Mouse (Mus musculus) liver, embryonic 11.5 days (tissue): ENCODE measurements around the gene 6030468B19Rik. TPM values are rescaled to one million over a fixed set of nuclear protein-coding genes. Genes with fewer than 3 reads are reported as not detected.

Source experiments
- ATAC-seq: fragments of 200-750 bp; cut with Nextera tagmentation; replicated peaks from 2 replicates; pipeline ENCODE4 v1.8.0; 2017; ENCODE audit warnings: moderate number of reproducible peaks, mild to moderate bottlenecking, moderate TSS enrichment, moderate library complexity; ENCODE audit not compliant: low FRiP score
- DNase-seq: peaks from one replicate; pipeline ENCODE4 v3.0.0-alpha.2; 2017; ENCODE audit warnings: low spot score
- H3K27ac ChIP-seq: fragments of 300-500 bp; sonication (generic); 2 replicates; pipeline ENCODE4 v1.5.1; 2014; ENCODE audit warnings: mild to moderate bottlenecking, low read depth, low read length, control low read depth
- H3K27me3 ChIP-seq: fragments of 300-500 bp; sonication (generic); replicated peaks from 2 replicates; pipeline ENCODE4 v1.6.1; 2014; ENCODE audit warnings: low read length, mixed read lengths; ENCODE audit not compliant: control insufficient read depth, insufficient read depth
- H3K36me3 ChIP-seq: fragments of 300-500 bp; sonication (generic); 2 replicates; pipeline ENCODE4 v1.6.1; 2014; ENCODE audit warnings: mild to moderate bottlenecking, low read length, moderate library complexity, mixed read lengths; ENCODE audit not compliant: control insufficient read depth, insufficient read depth
- H3K4me1 ChIP-seq: fragments of 300-500 bp; sonication (generic); replicated peaks from 2 replicates; pipeline ENCODE4 v1.6.1; 2014; ENCODE audit warnings: low read length, mixed read lengths; ENCODE audit not compliant: control insufficient read depth, insufficient read depth
- H3K4me2 ChIP-seq: fragments of 300-500 bp; sonication (generic); 2 replicates; pipeline ENCODE4 v1.6.1; 2014; ENCODE audit warnings: mild to moderate bottlenecking, control low read depth, moderate library complexity
- H3K4me3 ChIP-seq: fragments of 300-500 bp; sonication (generic); 2 replicates; pipeline ENCODE4 v1.5.1; 2014; ENCODE audit warnings: low read depth, low read length, control low read depth
- H3K9ac ChIP-seq: fragments of 300-500 bp; sonication (generic); 2 replicates; pipeline ENCODE4 v1.6.1; 2014; ENCODE audit warnings: low read depth, low read length, control low read depth
- H3K9me3 ChIP-seq: fragments of 300-500 bp; sonication (generic); 2 replicates; pipeline ENCODE4 v1.6.1; 2016; ENCODE audit warnings: low read length, inconsistent platforms, mixed read lengths; ENCODE audit not compliant: control insufficient read depth
- WGBS: fragments of 180-500 bp; shearing (Covaris S2); extraction: QIAGEN DNeasy Blood & Tissue Kit; methylation state at CpG from one replicate; pipeline ENCODE4 v1.1.7; 2014; 5-methylcytosine and 5-hydroxymethylcytosine counted together
- polyA plus RNA-seq: library from polyadenylated mRNA; unstranded; fragments of >200 nt; fragmentation: Nextera tagmentation; extraction: Ambion mirVana; gene quantifications from 2 replicates; pipeline ENCODE4 v1.2.1, GENCODE M21; 2014

Gene 6030468B19Rik
- polyA plus RNA-seq, 1 experiment from 2014 or later = 49.3 TPM

- H3K4me3 ChIP-seq = no peak overlapping the region
- H3K4me2 ChIP-seq = no peak overlapping the region; the same call in 1 of the 2 replicates
- H3K9me3 ChIP-seq = no peaks in the 10 kb centered on the region
- ATAC-seq (no peak), DNase-seq (no peak)
- H3K27ac ChIP-seq = no peak overlapping the region
- no peak overlapping the region for H3K9ac ChIP-seq
- H3K4me1 ChIP-seq = peaks cover 15% of the 10 kb centered on the region
- H3K36me3 ChIP-seq = peaks cover 40% of the 10 kb centered on the region
- no peaks in the 10 kb centered on the region for H3K27me3 ChIP-seq
- 86% methylated on average over 13 of the region's 13 CpGs for WGBS
Measured at GRCm38 (mm10) chr11:117775540-117775939, 21.9 kb upstream of the 6030468B19Rik start.

GRCm38 (mm10) chr11:117776085-117776792, 21.2 kb upstream of the 6030468B19Rik start:
- 93% methylated on average over 14 of the region's 14 CpGs for WGBS
- Histone ChIP-seq H3K4me1 (peaks cover 20% of the 10 kb centered on the region), H3K27ac (no peak overlapping the region), H3K9ac (no peak overlapping the region), H3K27me3 (no peaks in the 10 kb centered on the region), H3K4me3 (no peak overlapping the region), H3K9me3 (no peaks in the 10 kb centered on the region), H3K36me3 (peaks cover 40% of the 10 kb centered on the region), H3K4me2 (no peak overlapping the region)
- DNase-seq = no peak
- ATAC-seq = no peak

GRCm38 (mm10) chr11:117777111-117777510, 20.3 kb upstream of the 6030468B19Rik start:
- H3K4me1 ChIP-seq = peaks cover 27% of the 10 kb centered on the region
- peaks cover 39% of the 10 kb centered on the region for H3K36me3 ChIP-seq
- no peak overlapping the region for H3K27ac ChIP-seq

GRCm38 (mm10) chr11:117778031-117778430, 19.4 kb upstream of the 6030468B19Rik start:
- peaks cover 2% of the 10 kb centered on the region; the same call in 1 of the 2 replicates for H3K27me3 ChIP-seq
- no peaks in the 10 kb centered on the region for H3K9me3 ChIP-seq
- peaks cover 32% of the 10 kb centered on the region for H3K4me1 ChIP-seq
- peak overlapping the region; percentile 100 for H3K4me2 ChIP-seq
- ATAC-seq (no peak), DNase-seq (no peak)
- H3K36me3 ChIP-seq = peaks cover 35% of the 10 kb centered on the region
- no peak overlapping the region for H3K4me3 ChIP-seq
- peak overlapping the region; percentile 95; the same call in 1 of the 2 replicates for H3K9ac ChIP-seq
- H3K27ac ChIP-seq = no peak overlapping the region; the same call in 1 of the 2 replicates
- 91% methylated on average over 11 of the region's 11 CpGs for WGBS

More at GRCm38 (mm10) chr11:117777111-117777510, 20.3 kb upstream of the 6030468B19Rik start:
- 85% methylated on average over 5 of the region's 5 CpGs for WGBS
- DNase-seq = no peak
- Histone ChIP-seq H3K4me2 (no peak overlapping the region; the same call in 1 of the 2 replicates), H3K27me3 (0 out of 2 replicates have a peak, but pooled peaks cover 2% of the 10 kb centered on the region), H3K9me3 (no peaks in the 10 kb centered on the region), H3K4me3 (no peak overlapping the region), H3K9ac (no peak overlapping the region)
- ATAC-seq = no peak

GRCm38 (mm10) chr11:117778851-117779433, 18.5 kb upstream of the 6030468B19Rik start:
- 41% methylated on average over 12 of the region's 12 CpGs for WGBS
- Histone ChIP-seq H3K9me3 (no peaks in the 10 kb centered on the region), H3K4me2 (peak overlapping the region; percentile 100), H3K27ac (peak overlapping the region; percentile 99), H3K36me3 (peaks cover 26% of the 10 kb centered on the region), H3K9ac (peak overlapping the region; percentile 95), H3K27me3 (peaks cover 2% of the 10 kb centered on the region; the same call in 1 of the 2 replicates), H3K4me1 (peaks cover 39% of the 10 kb centered on the region), H3K4me3 (peak overlapping the region; percentile 66)
- DNase-seq (no peak), ATAC-seq (no peak)

- ATAC-seq (no peak; the same call in 1 of the 2 replicates), DNase-seq (peak; percentile 63)
- Histone ChIP-seq H3K4me1 (peaks cover 40% of the 10 kb centered on the region), H3K27me3 (peaks cover 2% of the 10 kb centered on the region; the same call in 1 of the 2 replicates), H3K9ac (peak overlapping the region; percentile 95), H3K4me2 (peak overlapping the region; percentile 100), H3K9me3 (no peaks in the 10 kb centered on the region), H3K4me3 (peak overlapping the region; percentile 66), H3K27ac (peak overlapping the region; percentile 99), H3K36me3 (peaks cover 24% of the 10 kb centered on the region)
- WGBS = 1% methylated on average over 38 of the region's 38 CpGs
Measured at GRCm38 (mm10) chr11:117779434-117780198, 17.8 kb upstream of the 6030468B19Rik start.

GRCm38 (mm10) chr11:117780199-117780515, 17.3 kb upstream of the 6030468B19Rik start:
- under 1% methylated on average over 17 of the region's 17 CpGs for WGBS
- Histone ChIP-seq H3K9ac (peak overlapping the region; percentile 95), H3K4me3 (peak overlapping the region; percentile 66), H3K36me3 (peaks cover 21% of the 10 kb centered on the region), H3K27ac (peak overlapping the region; percentile 99), H3K27me3 (peaks cover 2% of the 10 kb centered on the region; the same call in 1 of the 2 replicates), H3K9me3 (no peaks in the 10 kb centered on the region), H3K4me1 (peaks cover 40% of the 10 kb centered on the region), H3K4me2 (peak overlapping the region; percentile 100)
- ATAC-seq = peak; percentile 8
- DNase-seq = no peak

GRCm38 (mm10) chr11:117780582-117781111, 16.8 kb upstream of the 6030468B19Rik start:
- Histone ChIP-seq H3K27me3 (peaks cover 2% of the 10 kb centered on the region; the same call in 1 of the 2 replicates), H3K4me1 (peaks cover 40% of the 10 kb centered on the region), H3K36me3 (peaks cover 16% of the 10 kb centered on the region), H3K27ac (peak overlapping the region; percentile 99), H3K4me2 (peak overlapping the region; percentile 100), H3K9ac (peak overlapping the region; percentile 95), H3K9me3 (no peaks in the 10 kb centered on the region), H3K4me3 (peak overlapping the region; percentile 66)
- peak; percentile 80 for ATAC-seq
- peak; percentile 88 for DNase-seq
- under 1% methylated on average over 19 of the region's 19 CpGs for WGBS
